Mouse (Mus musculus) lung, embryonic 16.5 days (tissue): ENCODE results near the gene Galnt7. TPM values are rescaled to one million over a fixed set of nuclear protein-coding genes. Genes with fewer than 3 reads are reported as not detected.

Experiments
- ATAC-seq: fragments of 200-750 bp; cut with Nextera tagmentation; 2 replicates; pipeline ENCODE4 v1.8.0; 2017; ENCODE audit warnings: low read depth, mild to moderate bottlenecking, moderate library complexity
- H3K27ac ChIP-seq: fragments of 300-500 bp; sonication (generic); 2 replicates; pipeline ENCODE4 v1.5.1; 2014; ENCODE audit warnings: mild to moderate bottlenecking, control low read depth, low read length
- H3K27me3 ChIP-seq: fragments of 300-500 bp; sonication (generic); 2 replicates; pipeline ENCODE4 v1.6.1; 2014; ENCODE audit warnings: low read depth, low read length, mixed read lengths; ENCODE audit not compliant: control insufficient read depth, insufficient read depth
- H3K36me3 ChIP-seq: fragments of 300-500 bp; sonication (generic); 2 replicates; pipeline ENCODE4 v1.6.1; 2014; ENCODE audit warnings: low read length; ENCODE audit not compliant: control insufficient read depth, insufficient read depth
- H3K4me1 ChIP-seq: fragments of 300-500 bp; sonication (generic); replicated peaks from 2 replicates; pipeline ENCODE4 v1.6.1; 2014; ENCODE audit warnings: low read length, mixed read lengths; ENCODE audit not compliant: control insufficient read depth, insufficient read depth
- H3K4me2 ChIP-seq: fragments of 300-500 bp; sonication (generic); 2 replicates; pipeline ENCODE4 v1.6.1; 2014; ENCODE audit warnings: low read depth, low read length, control low read depth
- H3K4me3 ChIP-seq: fragments of 300-500 bp; sonication (generic); 2 replicates; pipeline ENCODE4 v1.5.1; 2014; ENCODE audit warnings: mild to moderate bottlenecking, low read length, control low read depth
- H3K9ac ChIP-seq: fragments of 300-500 bp; sonication (generic); 2 replicates; pipeline ENCODE4 v1.6.1; 2014; ENCODE audit warnings: low read length, control low read depth
- H3K9me3 ChIP-seq: fragments of 300-500 bp; sonication (generic); 2 replicates; pipeline ENCODE4 v1.6.1; 2016; ENCODE audit warnings: low read length; ENCODE audit not compliant: control insufficient read depth
- WGBS: fragments of 180-500 bp; shearing (Covaris S2); extraction: QIAGEN DNeasy Blood & Tissue Kit; methylation state at CpG from one replicate; pipeline ENCODE4 v1.1.7; 2014; 5-methylcytosine and 5-hydroxymethylcytosine counted together
- polyA plus RNA-seq: library from polyadenylated mRNA; unstranded; fragments of >200 nt; fragmentation: Nextera tagmentation; extraction: Ambion mirVana; gene quantifications from 2 replicates; pipeline ENCODE4 v1.2.1, GENCODE M21; 2015

Galnt7 gene
- polyA plus RNA-seq: 9.6 and 11.2 TPM in 2 replicates

DNA sequence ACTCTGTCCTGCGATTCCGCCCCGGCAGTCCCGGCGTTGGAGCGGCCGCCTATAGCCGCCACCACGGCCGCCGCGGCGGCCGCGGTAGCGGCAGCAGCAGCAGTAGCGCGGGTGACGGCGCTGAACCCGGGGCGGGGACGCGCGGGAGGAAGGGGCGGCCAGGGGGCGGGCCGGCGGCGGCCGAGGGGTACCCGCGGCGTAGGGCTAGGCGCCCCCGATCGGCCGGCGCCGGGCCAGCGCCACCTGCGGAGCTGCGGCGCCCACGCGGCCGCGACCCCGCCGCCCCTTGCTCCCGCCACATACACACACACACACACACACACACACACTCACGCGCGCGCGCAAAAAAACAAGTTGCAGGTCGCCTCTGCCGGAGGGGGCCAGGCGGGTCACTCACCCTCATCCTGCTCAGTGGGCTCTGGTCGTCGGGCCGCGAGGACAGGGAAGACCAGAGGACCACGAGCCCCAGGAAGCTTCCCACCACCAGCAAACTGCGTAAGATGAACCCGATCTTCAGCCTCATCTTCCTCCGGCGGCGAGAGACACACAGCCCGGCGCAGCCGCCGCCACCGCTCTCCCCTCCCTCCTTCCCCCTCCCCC lies at the start of gene Galnt7:
Gene Galnt7, minus strand, starts transcription at position 577 of the 600 bp plus-strand sequence.
- Histone ChIP-seq H3K9ac (peak within 1 kb of the TSS; percentile 95), H3K4me3 (peak within 1 kb of the TSS; percentile 89), H3K4me1 (peaks cover 3% of the 10 kb centered on the region), H3K27ac (peak within 1 kb of the TSS; percentile 96), H3K27me3 (no peaks in the 10 kb centered on the region), H3K4me2 (peak within 1 kb of the TSS; percentile 93), H3K9me3 (no peaks in the 10 kb centered on the region), H3K36me3 (no peaks in the 10 kb centered on the region)
- ATAC-seq: peak; percentile 92
- under 1% methylated on average over 37 of the region's 74 CpGs for WGBS

DNA sequence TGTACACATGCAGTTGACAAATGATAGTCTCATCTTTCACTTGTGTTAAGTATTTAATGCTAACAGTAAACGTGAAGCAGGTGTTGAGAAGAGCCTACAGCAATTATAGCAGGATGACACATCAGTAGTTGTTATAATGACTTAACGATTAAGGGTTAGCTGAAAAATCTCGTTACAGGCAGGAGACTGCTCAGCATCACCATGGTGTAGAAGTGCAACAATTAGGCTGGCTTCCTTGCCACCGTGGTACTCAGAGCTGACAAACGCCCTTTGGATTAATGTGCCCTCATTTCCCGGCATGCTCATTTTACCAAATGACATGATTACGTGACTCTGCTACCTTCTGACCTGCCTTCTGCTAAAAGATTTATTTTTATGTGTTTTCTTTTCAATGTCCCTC lies 35.8 kb upstream of the Galnt7 start:
- Histone ChIP-seq H3K27ac (no peak overlapping the region), H3K9ac (no peak overlapping the region), H3K4me1 (no peaks in the 10 kb centered on the region), H3K27me3 (no peaks in the 10 kb centered on the region), H3K36me3 (no peaks in the 10 kb centered on the region), H3K4me2 (no peak overlapping the region), H3K9me3 (no peaks in the 10 kb centered on the region), H3K4me3 (no peak overlapping the region)
- no peak for ATAC-seq
- 51% methylated on average over 7 of the region's 7 CpGs for WGBS

DNA sequence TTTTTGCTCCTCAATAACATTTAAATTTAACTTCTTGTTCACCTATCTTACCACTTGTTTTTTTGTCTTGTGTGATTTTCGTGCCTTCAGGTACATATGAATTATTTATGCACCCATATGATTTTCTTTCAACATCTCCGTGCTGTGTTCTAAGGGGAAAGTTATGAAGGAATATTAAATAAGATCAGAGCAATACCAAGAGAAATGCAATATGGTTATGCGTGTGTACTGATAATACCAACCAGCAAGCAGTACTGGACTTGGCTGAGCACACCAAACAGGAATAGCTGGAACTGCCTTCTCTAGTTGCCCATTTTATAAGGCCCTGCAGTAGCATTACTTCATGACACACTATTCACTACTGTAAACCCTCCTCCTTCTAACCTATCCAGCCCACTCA lies 33.0 kb upstream of the Galnt7 start:
- ATAC-seq: no peak
- Histone ChIP-seq H3K4me3 (no peak overlapping the region), H3K27me3 (no peaks in the 10 kb centered on the region), H3K27ac (no peak overlapping the region), H3K36me3 (no peaks in the 10 kb centered on the region), H3K9me3 (no peaks in the 10 kb centered on the region), H3K4me1 (no peaks in the 10 kb centered on the region), H3K4me2 (no peak overlapping the region), H3K9ac (no peak overlapping the region)
- WGBS: 82% methylated on average over 3 of the region's 3 CpGs

DNA sequence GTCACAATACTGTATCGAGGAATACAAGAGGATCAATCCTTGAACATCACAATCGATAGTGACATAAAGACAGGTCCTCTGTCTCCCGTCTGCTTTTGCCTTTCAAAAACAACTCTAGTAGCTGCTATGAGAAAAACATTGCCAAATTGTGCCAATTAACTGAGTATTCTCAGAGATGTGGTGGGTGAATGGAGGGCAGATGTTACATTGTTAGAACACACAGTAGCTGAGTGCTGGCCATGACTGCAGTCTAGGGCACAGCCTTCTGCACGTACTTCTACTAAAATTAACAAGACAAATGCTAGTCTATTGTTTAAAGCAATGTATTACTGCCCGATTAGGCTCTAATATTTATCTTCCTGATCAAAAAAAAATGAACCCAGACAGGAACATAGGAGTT lies 27.2 kb upstream of the Galnt7 start:
- H3K36me3 ChIP-seq: no peaks in the 10 kb centered on the region
- no peaks in the 10 kb centered on the region for H3K4me1 ChIP-seq
- ATAC-seq: no peak
- no peaks in the 10 kb centered on the region for H3K9me3 ChIP-seq
- no peak overlapping the region for H3K9ac ChIP-seq
- no peak overlapping the region for H3K4me3 ChIP-seq
- no peak overlapping the region for H3K4me2 ChIP-seq
- H3K27me3 ChIP-seq: no peaks in the 10 kb centered on the region
- H3K27ac ChIP-seq: no peak overlapping the region
- 74% methylated on average over 5 of the region's 5 CpGs for WGBS

DNA sequence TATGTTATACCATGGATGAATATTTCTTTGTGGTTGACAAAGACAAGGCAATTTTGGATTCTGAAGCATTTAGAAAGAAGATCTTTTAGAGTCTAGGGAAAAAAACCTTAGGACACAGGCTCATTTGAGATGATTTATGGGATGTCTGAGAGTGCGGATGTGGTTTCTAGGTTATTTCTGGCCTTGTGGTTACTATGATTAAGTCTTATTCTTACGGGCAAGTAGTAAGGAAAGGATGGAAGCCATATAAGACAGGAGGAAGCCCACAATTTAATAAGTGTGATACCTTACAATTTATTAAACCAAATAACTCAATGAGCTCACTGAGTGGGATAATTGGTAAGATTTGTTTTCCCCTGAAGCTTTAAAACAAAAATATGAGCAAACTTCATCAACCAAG lies 11.3 kb upstream of the Galnt7 start:
- H3K4me1 ChIP-seq: no peaks in the 10 kb centered on the region
- no peak overlapping the region for H3K4me2 ChIP-seq
- H3K4me3 ChIP-seq: no peak overlapping the region
- H3K9me3 ChIP-seq: no peaks in the 10 kb centered on the region
- no peak for ATAC-seq
- no peaks in the 10 kb centered on the region for H3K27me3 ChIP-seq
- no peaks in the 10 kb centered on the region for H3K36me3 ChIP-seq
- no peak overlapping the region for H3K27ac ChIP-seq
- WGBS: 73% methylated on average over 2 of the region's 2 CpGs
- no peak overlapping the region for H3K9ac ChIP-seq

DNA sequence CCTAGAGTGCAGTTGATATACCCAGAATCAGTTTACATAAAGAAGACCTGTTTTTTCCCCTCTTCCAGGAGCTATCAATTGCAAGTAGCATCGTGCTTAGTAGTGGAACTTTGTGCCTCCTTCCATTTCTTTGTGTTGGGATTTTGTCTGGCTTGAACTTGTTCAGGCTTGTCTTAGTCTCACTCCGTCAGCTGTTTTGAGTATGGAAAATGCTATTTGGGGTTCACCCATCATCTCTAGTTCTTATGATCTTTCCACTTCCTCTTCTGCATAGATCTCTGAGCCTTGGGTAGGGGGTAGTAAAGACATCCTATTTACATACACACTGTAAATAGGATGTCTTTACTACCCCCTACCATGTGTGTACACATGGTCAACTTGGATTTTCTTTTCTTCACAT lies 7.2 kb upstream of the Galnt7 start:
- no peak overlapping the region for H3K4me3 ChIP-seq
- H3K36me3 ChIP-seq: no peaks in the 10 kb centered on the region
- H3K4me1 ChIP-seq: no peaks in the 10 kb centered on the region
- H3K4me2 ChIP-seq: no peak overlapping the region
- WGBS: 78% methylated on average over 2 of the region's 2 CpGs
- no peak overlapping the region for H3K27ac ChIP-seq
- H3K9me3 ChIP-seq: no peaks in the 10 kb centered on the region
- H3K27me3 ChIP-seq: no peaks in the 10 kb centered on the region
- ATAC-seq: no peak
- no peak overlapping the region for H3K9ac ChIP-seq

DNA sequence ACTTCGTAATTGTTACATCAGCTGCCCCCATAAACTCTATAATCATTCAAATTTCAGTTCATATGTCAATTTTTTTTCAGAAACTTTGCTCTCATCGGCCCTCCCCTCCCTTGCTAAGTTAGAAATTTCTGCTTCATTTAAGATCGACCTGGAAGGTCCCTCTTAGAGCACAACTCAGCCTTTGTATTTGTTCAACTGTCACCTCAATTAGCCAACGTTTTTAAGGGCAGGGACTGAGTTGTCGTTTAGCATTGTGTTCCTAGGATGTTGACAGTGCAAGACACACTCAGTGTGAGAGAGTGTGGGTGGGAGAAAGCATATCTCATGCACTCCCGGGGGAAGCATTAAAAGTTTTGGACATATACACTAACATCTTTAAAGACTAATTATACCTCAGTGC lies 3.6 kb upstream of the Galnt7 start:
- no peak overlapping the region for H3K4me2 ChIP-seq

DNA sequence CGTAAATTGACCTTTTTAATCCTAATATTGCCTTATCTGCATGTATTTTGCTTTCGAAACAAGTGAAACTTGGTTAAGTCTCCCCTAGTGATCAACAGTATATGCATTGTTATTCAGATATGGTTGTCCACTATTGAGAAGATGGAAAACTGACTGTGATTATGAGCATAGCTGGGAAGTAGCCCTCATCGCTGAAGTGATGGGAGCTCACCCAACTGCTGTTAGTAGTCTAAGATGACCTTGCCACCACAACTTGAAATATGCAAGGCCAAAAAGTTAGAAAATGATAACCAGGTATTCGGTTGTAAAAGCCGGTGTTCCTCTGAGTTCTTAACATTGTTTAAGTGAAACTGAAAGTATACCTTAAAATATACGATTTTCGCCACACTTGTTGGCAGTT lies 1.3 kb upstream of the Galnt7 start:
- Histone ChIP-seq H3K4me2 (peak overlapping the region; percentile 93), H3K27me3 (no peaks in the 10 kb centered on the region), H3K4me1 (peaks cover 3% of the 10 kb centered on the region), H3K9me3 (no peaks in the 10 kb centered on the region), H3K27ac (no peak overlapping the region), H3K36me3 (no peaks in the 10 kb centered on the region), H3K4me3 (no peak overlapping the region), H3K9ac (no peak overlapping the region)
- 81% methylated on average over 7 of the region's 7 CpGs for WGBS
- no peak for ATAC-seq

More for the DNA sequence above, 3.6 kb upstream of the Galnt7 start:
- 54% methylated on average over 6 of the region's 6 CpGs for WGBS
- H3K9me3 ChIP-seq: no peaks in the 10 kb centered on the region
- H3K4me3 ChIP-seq: no peak overlapping the region
- ATAC-seq: no peak
- peaks cover 3% of the 10 kb centered on the region for H3K4me1 ChIP-seq
- H3K27ac ChIP-seq: no peak overlapping the region
- H3K9ac ChIP-seq: no peak overlapping the region
- H3K36me3 ChIP-seq: no peaks in the 10 kb centered on the region
- no peaks in the 10 kb centered on the region for H3K27me3 ChIP-seq

DNA sequence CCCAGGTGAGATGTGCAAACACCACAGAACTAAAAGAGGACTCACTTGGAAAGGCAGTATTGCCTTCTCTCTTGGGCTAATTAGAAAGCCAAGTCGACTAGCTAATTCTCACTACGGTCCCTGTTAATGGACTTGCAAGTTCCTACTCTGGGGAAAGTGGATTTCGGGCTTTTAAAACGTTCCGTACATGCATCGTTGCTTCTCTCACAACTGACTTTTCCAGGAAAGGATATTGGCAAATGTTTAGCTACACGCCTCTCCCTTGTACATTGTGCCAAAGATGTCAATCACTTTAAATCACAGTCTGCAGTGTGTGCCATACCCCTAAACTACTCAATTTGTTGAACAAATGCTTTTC lies 915 bp upstream of the Galnt7 start:
- H3K9me3 ChIP-seq: no peaks in the 10 kb centered on the region
- H3K36me3 ChIP-seq: no peaks in the 10 kb centered on the region
- H3K9ac ChIP-seq: peak overlapping the region; percentile 95; the same call in 1 of the 2 replicates
- 15% methylated on average over 7 of the region's 7 CpGs for WGBS
- no peak for ATAC-seq
- peaks cover 3% of the 10 kb centered on the region for H3K4me1 ChIP-seq
- peak overlapping the region; percentile 96 for H3K27ac ChIP-seq
- no peaks in the 10 kb centered on the region for H3K27me3 ChIP-seq
- H3K4me2 ChIP-seq: peak overlapping the region; percentile 93
- peak overlapping the region; percentile 89 for H3K4me3 ChIP-seq
